Mouse (Mus musculus) G1E (cell line): ENCODE measurements at regions not wholly inside any gene's neighbourhood (a gene's known extent, or its start where the extent isn't known, plus 50 kb on each side); places are given as distances from the start of the nearest gene placed in this dataset.

Experiments
- CTCF ChIP-seq: IDR thresholded peaks from 2 replicates; pipeline ENCODE4 v1.5.1; 2012; ENCODE audit warnings: low read depth, low read length, inconsistent platforms, mixed read lengths
- GATA1 ChIP-seq: IDR thresholded peaks from 2 replicates; pipeline ENCODE4 v1.6.1; 2012; ENCODE audit warnings: borderline replicate concordance, low read length, inconsistent platforms, mixed read lengths
- GATA2 ChIP-seq: IDR thresholded peaks from 2 replicates; pipeline ENCODE4 v1.6.1; 2012; ENCODE audit warnings: low read depth, low read length, inconsistent platforms, borderline replicate concordance
- POLR2AphosphoS5 ChIP-seq: IDR thresholded peaks from 2 replicates; pipeline ENCODE4 v1.6.1; 2012; ENCODE audit warnings: low read depth, low read length, inconsistent platforms; ENCODE audit not compliant: insufficient replicate concordance
- TAL1 ChIP-seq: conservative IDR thresholded peaks from 2 replicates; pipeline ENCODE4 v1.6.1; 2012; ENCODE audit warnings: low read depth, low read length, inconsistent platforms, mixed read lengths

DNA sequence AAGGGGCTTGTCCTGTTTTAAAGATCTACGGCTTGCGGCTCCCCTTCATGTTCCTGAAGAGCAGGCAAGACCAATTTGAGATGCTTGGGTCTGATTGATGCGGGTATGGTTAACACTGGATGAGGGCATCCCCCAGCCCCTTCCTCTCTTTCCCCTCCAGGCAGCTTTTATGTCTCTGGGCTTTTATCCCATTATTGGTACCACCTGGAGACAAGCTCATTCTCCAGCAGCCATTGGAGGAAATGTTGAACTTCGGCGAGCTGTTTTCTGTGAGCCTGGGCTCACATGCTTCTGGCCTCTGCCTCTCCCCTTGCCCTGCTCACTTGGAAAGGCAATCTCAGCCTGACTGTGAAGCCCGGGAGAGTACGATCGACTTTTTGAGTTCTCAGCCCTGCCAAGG is 738.7 kb downstream of the Vrk1 start:
- TF ChIP-seq CTCF = no peak
- no peak for TF ChIP-seq GATA1
- TF ChIP-seq GATA2 = no peak
- no peak for TF ChIP-seq TAL1
- no peak for TF ChIP-seq POLR2AphosphoS5
